Mouse (Mus musculus) limb, embryonic 12.5 days (tissue): ENCODE results near the gene Nrg4. TPM values are rescaled to one million over a fixed set of nuclear protein-coding genes. Genes with fewer than 3 reads are reported as not detected.

ENCODE experiments used
- ATAC-seq: fragments of 200-750 bp; cut with Nextera tagmentation; 2 replicates; pipeline ENCODE4 v1.8.0; 2017; ENCODE audit warnings: low read depth, moderate TSS enrichment; ENCODE audit not compliant: insufficient number of reproducible peaks, insufficient read depth, low FRiP score, low TSS enrichment
- H3K27ac ChIP-seq: fragments of 300-500 bp; sonication (generic); 2 replicates; pipeline ENCODE4 v1.5.1; 2016; ENCODE audit warnings: mild to moderate bottlenecking, moderate library complexity
- H3K27me3 ChIP-seq: fragments of 300-500 bp; sonication (generic); 2 replicates; pipeline ENCODE4 v1.6.1; 2016; ENCODE audit warnings: mild to moderate bottlenecking, moderate library complexity
- H3K36me3 ChIP-seq: fragments of 300-500 bp; sonication (generic); 2 replicates; pipeline ENCODE4 v1.6.1; 2016; ENCODE audit warnings: mild to moderate bottlenecking, moderate library complexity
- H3K4me1 ChIP-seq: fragments of 300-500 bp; sonication (generic); replicated peaks from 2 replicates; pipeline ENCODE4 v1.6.1; 2016
- H3K4me2 ChIP-seq: fragments of 300-500 bp; sonication (generic); 2 replicates; pipeline ENCODE4 v1.6.1; 2016; ENCODE audit warnings: mild to moderate bottlenecking, moderate library complexity
- H3K4me3 ChIP-seq: fragments of 300-500 bp; sonication (generic); replicated peaks from 2 replicates; pipeline ENCODE4 v1.5.1; 2016; ENCODE audit warnings: mild to moderate bottlenecking
- H3K9ac ChIP-seq: fragments of 300-500 bp; sonication (generic); replicated peaks from 2 replicates; pipeline ENCODE4 v1.6.1; 2016; ENCODE audit warnings: mild to moderate bottlenecking, moderate library complexity
- H3K9me3 ChIP-seq: fragments of 300-500 bp; sonication (generic); 2 replicates; pipeline ENCODE4 v1.6.1; 2016; ENCODE audit warnings: mild to moderate bottlenecking, moderate library complexity
- WGBS: fragments of 180-500 bp; shearing (Covaris S2); methylation state at CpG from one replicate; pipeline ENCODE4 v1.1.7; 2016; 5-methylcytosine and 5-hydroxymethylcytosine counted together
- polyA plus RNA-seq: library from polyadenylated mRNA; unstranded; fragments of >200 nt; fragmentation: Nextera tagmentation; extraction: Ambion mirVana; gene quantifications from 2 replicates; pipeline ENCODE4 v1.2.1, GENCODE M21; 2016

Gene Nrg4
- polyA plus RNA-seq: 1.2 and 1.5 TPM in 2 replicates

DNA sequence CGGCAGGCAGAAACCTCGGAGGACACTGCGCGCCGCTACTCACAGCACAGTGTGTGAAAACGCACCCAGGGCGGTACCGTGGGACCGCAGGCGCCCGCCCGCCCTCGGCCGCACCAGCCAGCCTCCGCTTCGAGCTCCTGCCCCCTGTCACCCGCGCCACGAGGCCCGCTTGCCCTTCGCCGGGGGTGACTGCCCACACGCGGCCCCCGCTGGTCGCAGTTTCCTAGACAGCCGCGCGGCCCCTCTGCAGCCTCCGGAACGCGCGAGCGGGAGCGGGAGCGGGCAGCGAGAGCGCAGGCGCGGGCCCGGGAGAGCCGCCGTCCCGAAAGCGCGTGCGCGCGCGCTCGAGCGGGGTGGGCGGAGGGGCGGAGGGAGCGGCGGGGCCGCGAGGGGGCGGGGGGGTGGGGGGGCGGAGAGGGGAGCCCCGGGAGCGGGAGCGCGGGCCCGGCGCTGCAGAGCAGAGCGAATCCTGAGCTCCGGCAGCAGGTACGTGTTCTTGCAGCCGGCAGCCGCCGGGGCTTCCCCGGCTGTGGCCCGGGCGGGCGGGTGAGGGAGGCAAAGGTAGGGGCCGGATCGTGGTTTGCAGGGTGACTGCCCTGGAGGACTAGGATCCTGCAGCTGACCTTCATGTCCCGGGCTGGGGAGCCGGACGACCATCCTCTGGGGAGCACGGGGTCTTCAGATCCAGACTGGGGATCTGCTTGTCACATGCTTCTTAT is at the start of gene Nrg4, which contains the start of gene Tmem266:
TSS of gene Nrg4 (minus strand) at position 330 of the 719 bp plus-strand sequence.
TSS of gene Tmem266 (plus strand) at position 399 of the 719 bp plus-strand sequence.
- ATAC-seq: peak; percentile 83
- Histone ChIP-seq H3K4me3 (peak within 1 kb of the TSS; percentile 74), H3K4me1 (peaks cover 12% of the 10 kb centered on the region), H3K4me2 (peak within 1 kb of the TSS; percentile 88), H3K9ac (peak within 1 kb of the TSS; percentile 75), H3K36me3 (no peaks in the 10 kb centered on the region), H3K27me3 (peaks cover 69% of the 10 kb centered on the region), H3K9me3 (no peaks in the 10 kb centered on the region), H3K27ac (no peak within 1 kb of the TSS)
- 0% methylated on average over 44 of the region's 82 CpGs for WGBS

DNA sequence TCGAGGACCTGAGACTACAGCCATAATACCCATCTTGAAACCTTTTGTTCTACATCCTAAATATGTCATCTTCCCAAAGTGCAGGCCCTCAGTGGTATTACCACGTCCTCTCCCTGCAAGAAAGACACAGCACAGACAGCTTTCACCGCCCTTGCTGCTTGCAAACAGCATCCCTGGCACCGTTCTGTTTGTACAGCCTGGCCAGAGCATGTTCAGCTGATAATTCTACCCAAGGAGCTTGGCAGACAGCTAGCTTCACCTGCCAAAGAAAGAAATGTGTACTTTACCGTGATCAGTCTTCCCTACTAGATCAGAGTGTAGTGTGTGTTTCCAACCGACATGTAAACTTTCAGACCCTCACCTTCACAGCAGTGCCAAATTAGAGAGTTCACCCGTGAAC is 45.3 kb upstream of the Nrg4 start:
- Histone ChIP-seq H3K27ac (no peak overlapping the region), H3K36me3 (no peaks in the 10 kb centered on the region), H3K9me3 (no peaks in the 10 kb centered on the region), H3K9ac (no peak overlapping the region), H3K27me3 (no peaks in the 10 kb centered on the region), H3K4me1 (no peaks in the 10 kb centered on the region), H3K4me2 (no peak overlapping the region), H3K4me3 (no peak overlapping the region)
- 82% methylated on average over 7 of the region's 7 CpGs for WGBS
- ATAC-seq: no peak

DNA sequence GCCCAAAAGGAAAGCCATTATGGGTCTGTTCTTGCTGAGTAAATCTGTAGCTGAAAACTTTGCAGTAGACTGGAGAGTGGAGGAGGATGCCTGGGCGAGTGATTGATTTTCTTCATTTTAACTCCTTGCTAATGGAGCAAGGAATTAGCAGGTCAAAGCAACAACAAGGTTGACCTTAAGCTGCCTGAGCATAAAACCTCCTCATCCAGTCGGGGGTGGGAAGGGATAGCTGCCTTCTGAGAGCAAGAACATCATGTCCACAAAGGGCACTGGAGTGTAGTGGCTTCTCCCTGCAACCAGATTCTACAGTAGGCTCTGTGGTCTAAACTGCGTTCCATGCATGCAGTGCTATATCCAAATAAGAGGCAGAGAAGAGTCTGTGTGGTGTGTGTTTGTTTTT is 41.4 kb upstream of the Nrg4 start:
- no peak for ATAC-seq
- no peak overlapping the region for H3K4me3 ChIP-seq
- no peaks in the 10 kb centered on the region for H3K27me3 ChIP-seq
- H3K36me3 ChIP-seq: no peaks in the 10 kb centered on the region
- H3K4me1 ChIP-seq: no peaks in the 10 kb centered on the region
- H3K4me2 ChIP-seq: no peak overlapping the region
- no peaks in the 10 kb centered on the region for H3K9me3 ChIP-seq
- H3K27ac ChIP-seq: no peak overlapping the region
- H3K9ac ChIP-seq: no peak overlapping the region
- WGBS: 43% methylated on average over 3 of the region's 3 CpGs

DNA sequence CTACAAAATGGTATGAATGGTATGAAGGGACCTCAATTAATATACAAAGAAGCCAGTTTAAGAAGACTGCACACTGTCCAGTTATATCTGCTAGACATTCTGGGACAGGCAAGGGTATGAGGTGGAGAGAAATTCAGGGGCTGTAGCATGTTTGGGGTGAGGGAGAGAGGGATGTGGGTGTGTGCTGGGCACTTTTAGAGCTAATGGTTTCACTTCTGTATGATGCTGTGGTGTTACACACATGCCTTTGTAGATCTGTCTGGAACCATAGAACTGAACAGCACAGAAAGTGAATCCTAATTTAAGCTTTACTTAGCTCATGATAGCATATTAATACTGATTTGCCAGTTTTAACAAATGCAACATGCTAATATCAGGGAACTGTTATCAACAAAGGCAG is 37.1 kb upstream of the Nrg4 start:
- no peaks in the 10 kb centered on the region for H3K36me3 ChIP-seq
- no peak for ATAC-seq
- H3K4me3 ChIP-seq: no peak overlapping the region
- H3K27me3 ChIP-seq: no peaks in the 10 kb centered on the region
- H3K9me3 ChIP-seq: no peaks in the 10 kb centered on the region
- no peak overlapping the region for H3K9ac ChIP-seq
- H3K4me1 ChIP-seq: no peaks in the 10 kb centered on the region
- no peak overlapping the region for H3K4me2 ChIP-seq
- no peak overlapping the region for H3K27ac ChIP-seq

DNA sequence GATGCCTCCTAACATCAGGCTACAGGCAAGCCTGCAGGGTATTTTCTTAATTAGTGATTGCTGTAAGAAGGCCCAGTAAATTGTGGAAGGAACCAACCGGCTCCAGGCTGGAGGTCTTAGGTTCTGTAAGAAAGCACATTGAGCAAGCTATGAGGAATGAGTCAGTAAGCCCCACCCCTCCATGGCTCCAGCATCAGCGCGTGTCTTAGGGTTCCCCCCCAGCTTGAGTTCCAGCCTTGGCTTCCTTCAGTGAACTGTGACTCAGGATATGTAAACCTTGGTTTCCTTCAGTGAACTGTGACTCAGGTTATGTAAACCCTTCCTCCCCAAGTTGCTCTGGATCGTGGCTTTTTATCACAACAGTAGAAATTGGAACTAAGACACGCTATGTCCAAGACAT is 35.3 kb upstream of the Nrg4 start:
- WGBS: 86% methylated on average over 5 of the region's 5 CpGs

DNA sequence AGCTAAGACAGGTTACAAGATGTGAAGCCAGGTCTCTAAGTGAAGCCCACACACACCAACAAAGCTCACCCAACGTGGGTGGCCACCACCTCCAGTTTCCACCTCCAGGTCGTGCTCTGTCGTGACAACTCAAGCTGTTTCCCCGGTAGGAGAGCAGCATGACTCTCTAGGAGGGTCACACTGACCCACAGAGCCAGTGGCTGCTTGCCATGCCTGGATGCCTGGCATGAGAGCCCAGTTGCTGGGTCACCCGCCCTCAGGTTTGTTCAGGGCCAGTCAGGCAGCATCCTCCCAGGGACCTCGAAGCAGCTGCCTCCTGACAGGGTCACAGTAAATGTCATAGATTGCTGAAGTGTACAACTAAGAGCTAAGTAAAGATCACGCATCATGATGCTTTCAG is 34.2 kb upstream of the Nrg4 start:
- no peaks in the 10 kb centered on the region for H3K36me3 ChIP-seq
- no peak overlapping the region for H3K27ac ChIP-seq
- 51% methylated on average over 7 of the region's 7 CpGs for WGBS
- H3K4me3 ChIP-seq: no peak overlapping the region
- no peaks in the 10 kb centered on the region for H3K4me1 ChIP-seq
- no peaks in the 10 kb centered on the region for H3K27me3 ChIP-seq
- ATAC-seq: no peak
- no peak overlapping the region for H3K9ac ChIP-seq
- no peak overlapping the region for H3K4me2 ChIP-seq
- no peaks in the 10 kb centered on the region for H3K9me3 ChIP-seq

More for the DNA sequence above, 35.3 kb upstream of the Nrg4 start:
- no peak for ATAC-seq
- Histone ChIP-seq H3K4me3 (no peak overlapping the region), H3K9me3 (no peaks in the 10 kb centered on the region), H3K4me1 (no peaks in the 10 kb centered on the region), H3K9ac (no peak overlapping the region), H3K27ac (no peak overlapping the region), H3K4me2 (no peak overlapping the region), H3K36me3 (no peaks in the 10 kb centered on the region), H3K27me3 (no peaks in the 10 kb centered on the region)

DNA sequence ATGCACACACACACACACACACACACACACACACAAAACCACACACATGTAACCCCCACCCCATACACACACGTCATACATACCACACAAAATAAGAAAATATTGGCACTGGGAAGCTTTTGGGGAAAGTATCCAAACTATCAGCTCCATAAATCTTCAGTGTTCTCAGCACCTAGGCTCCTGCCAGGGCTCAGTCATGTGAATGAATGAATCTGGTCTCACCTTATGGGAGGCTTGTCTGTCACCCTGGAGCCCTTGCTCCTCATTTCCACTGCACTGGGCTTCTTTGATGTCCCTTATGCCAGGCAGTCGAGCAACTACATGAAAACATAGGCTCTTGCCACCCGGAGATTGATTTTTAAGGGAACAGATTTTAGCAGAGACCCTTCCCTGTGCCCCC is 33.7 kb upstream of the Nrg4 start:
- Histone ChIP-seq H3K9me3 (no peaks in the 10 kb centered on the region), H3K27me3 (no peaks in the 10 kb centered on the region), H3K36me3 (no peaks in the 10 kb centered on the region), H3K4me3 (no peak overlapping the region), H3K9ac (no peak overlapping the region), H3K27ac (no peak overlapping the region), H3K4me2 (no peak overlapping the region), H3K4me1 (no peaks in the 10 kb centered on the region)
- WGBS: 69% methylated on average over 3 of the region's 3 CpGs
- no peak for ATAC-seq

DNA sequence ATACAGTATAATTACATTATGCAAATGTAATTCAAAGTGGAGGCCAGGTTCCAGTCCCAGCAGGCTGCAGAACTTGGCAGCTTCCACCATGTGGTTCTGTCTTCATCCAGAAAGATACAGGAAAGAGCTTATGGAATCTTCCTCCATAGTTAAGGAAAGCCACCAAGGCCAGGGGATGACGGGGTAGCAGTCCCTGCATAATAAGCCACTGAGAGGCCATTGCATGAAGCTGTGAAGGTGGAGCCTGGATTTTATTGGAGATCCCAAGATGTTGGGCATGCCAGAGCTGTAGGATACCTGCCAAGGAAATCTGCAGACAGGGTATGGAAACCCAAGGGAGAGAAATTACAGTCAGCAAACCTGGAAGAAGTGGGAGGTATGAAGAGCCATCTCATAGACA is 30.5 kb upstream of the Nrg4 start:
- H3K9me3 ChIP-seq: no peaks in the 10 kb centered on the region
- no peak overlapping the region for H3K4me2 ChIP-seq
- no peak overlapping the region for H3K27ac ChIP-seq
- WGBS: 81% methylated on average over 1 of the region's 1 CpGs
- H3K36me3 ChIP-seq: no peaks in the 10 kb centered on the region
- H3K4me3 ChIP-seq: no peak overlapping the region
- H3K9ac ChIP-seq: no peak overlapping the region
- ATAC-seq: no peak
- no peaks in the 10 kb centered on the region for H3K4me1 ChIP-seq
- no peaks in the 10 kb centered on the region for H3K27me3 ChIP-seq

DNA sequence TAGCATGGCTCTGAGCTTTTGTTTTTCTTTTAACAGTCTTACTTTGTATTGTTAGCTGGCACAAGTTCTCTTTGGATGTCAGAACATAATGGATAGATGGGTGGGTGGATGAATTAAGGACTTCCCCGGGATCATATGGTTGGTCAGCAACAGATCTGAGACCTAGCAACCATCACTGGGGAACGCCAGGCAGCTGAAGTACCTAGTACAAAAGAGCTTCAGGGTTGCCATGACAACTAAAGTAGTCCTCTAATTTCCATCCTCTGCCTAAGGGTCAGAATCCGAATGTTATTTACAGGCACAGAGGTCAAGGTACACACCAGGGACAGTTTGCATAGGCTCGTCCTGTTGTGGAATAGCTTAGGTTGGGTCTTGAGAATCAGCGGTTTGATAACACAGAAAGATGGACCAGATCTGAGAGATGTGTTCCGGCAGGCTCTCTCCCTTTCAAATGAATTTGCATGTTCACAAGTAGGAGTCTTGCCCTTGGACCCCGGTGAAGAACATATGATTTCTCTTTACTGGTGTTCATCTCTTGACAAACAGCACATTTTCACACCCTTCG is 28.7 kb upstream of the Nrg4 start:
- no peaks in the 10 kb centered on the region for H3K36me3 ChIP-seq
- H3K9me3 ChIP-seq: no peaks in the 10 kb centered on the region
- H3K4me2 ChIP-seq: no peak overlapping the region
- H3K4me3 ChIP-seq: no peak overlapping the region
- no peak overlapping the region for H3K27ac ChIP-seq
- H3K4me1 ChIP-seq: no peaks in the 10 kb centered on the region
- H3K9ac ChIP-seq: no peak overlapping the region
- no peak for ATAC-seq
- WGBS: 69% methylated on average over 8 of the region's 8 CpGs
- no peaks in the 10 kb centered on the region for H3K27me3 ChIP-seq

DNA sequence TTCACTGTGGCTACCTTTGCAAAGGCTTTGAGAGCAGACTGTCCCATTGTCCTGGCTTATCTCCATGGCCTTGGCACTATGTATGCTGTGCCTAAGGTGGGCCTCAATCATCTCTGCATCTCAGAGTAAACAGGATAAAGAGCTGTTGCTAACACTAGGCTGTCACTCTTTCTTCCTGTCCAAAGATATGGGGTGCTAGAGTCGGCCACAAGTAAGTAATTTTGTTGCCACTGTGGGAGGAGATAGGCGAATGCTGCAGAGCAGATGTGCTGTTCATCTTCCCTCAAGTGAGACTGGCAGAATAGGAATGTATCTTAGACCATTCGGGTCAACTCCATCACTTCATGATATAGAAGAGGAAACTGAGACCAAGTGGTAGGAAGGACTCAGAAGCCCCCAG is 28.0 kb upstream of the Nrg4 start:
- Histone ChIP-seq H3K9me3 (no peaks in the 10 kb centered on the region), H3K4me2 (no peak overlapping the region), H3K36me3 (no peaks in the 10 kb centered on the region), H3K4me1 (no peaks in the 10 kb centered on the region), H3K27ac (no peak overlapping the region), H3K9ac (no peak overlapping the region), H3K27me3 (no peaks in the 10 kb centered on the region), H3K4me3 (no peak overlapping the region)
- ATAC-seq: no peak
- WGBS: 76% methylated on average over 3 of the region's 3 CpGs

DNA sequence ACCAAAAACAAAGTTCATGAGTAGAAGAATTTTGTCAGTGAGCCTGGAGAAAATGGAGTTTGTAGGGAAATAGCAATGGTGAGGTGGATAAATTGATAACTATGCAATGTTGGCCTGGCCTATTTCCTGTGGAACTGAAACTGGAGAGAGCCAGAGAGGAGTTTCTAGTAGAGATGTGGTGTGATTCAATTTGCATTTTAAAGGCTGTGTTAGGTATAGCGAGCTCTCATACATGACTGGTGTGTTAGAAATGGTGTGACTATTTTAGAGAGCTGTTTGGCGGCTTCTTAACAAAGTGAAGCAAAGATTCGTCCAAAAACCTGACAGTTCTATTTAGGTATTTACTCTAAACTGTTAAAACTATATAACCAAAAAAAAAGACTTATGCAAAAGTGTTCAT is 22.0 kb upstream of the Nrg4 start:
- 89% methylated on average over 3 of the region's 3 CpGs for WGBS

DNA sequence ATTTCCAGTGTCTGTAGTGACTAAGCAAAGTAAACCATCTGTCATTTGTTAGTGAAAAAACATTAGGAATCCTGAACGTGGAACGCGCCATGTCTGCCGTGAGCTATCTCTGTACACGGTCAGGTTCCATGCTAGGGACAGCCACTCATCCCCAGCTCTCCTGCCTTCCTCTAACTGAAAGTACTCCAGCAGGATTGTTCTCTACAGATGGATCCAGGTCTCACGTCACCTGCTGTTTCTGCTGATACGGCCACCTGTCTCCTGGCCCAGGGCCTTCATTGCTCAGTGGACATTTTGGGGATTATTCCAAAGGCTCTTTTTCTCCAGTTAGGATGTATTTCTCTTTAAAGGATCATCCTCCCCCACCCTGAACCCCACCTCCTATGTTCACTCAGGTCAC is 18.7 kb upstream of the Nrg4 start:
- no peak for ATAC-seq
- H3K4me3 ChIP-seq: no peak overlapping the region
- H3K4me2 ChIP-seq: no peak overlapping the region
- H3K27me3 ChIP-seq: no peaks in the 10 kb centered on the region
- no peaks in the 10 kb centered on the region for H3K9me3 ChIP-seq
- no peak overlapping the region for H3K27ac ChIP-seq
- H3K36me3 ChIP-seq: no peaks in the 10 kb centered on the region
- no peak overlapping the region for H3K9ac ChIP-seq
- WGBS: 94% methylated on average over 7 of the region's 7 CpGs
- no peaks in the 10 kb centered on the region for H3K4me1 ChIP-seq

More for the DNA sequence above, 22.0 kb upstream of the Nrg4 start:
- H3K4me3 ChIP-seq: no peak overlapping the region
- H3K4me1 ChIP-seq: no peaks in the 10 kb centered on the region
- no peaks in the 10 kb centered on the region for H3K36me3 ChIP-seq
- no peaks in the 10 kb centered on the region for H3K27me3 ChIP-seq
- no peak overlapping the region for H3K27ac ChIP-seq
- H3K4me2 ChIP-seq: no peak overlapping the region
- no peaks in the 10 kb centered on the region for H3K9me3 ChIP-seq
- H3K9ac ChIP-seq: no peak overlapping the region
- ATAC-seq: no peak
